Mouse (Mus musculus): ENCODE data around the gene Gstt3. TPM values are rescaled to one million over a fixed set of nuclear protein-coding genes. Genes with fewer than 3 reads are reported as not detected.

Gene Gstt3
- 13.3 TPM for polyA plus RNA-seq (2017; shearing (Covaris generic))

GRCm38 (mm10) chr10:75780769-75781578, at the start of gene Gstt3, which contains the start of gene Gm20441:
Gene Gstt3, minus strand, starts transcription at chr10:75781414.
Gene Gm20441, minus strand, starts transcription at chr10:75780954.

GRCm38 (mm10) chr10:75822443-75822842, 41.2 kb upstream of the Gstt3 start, which contains the start of gene Gstt4:
Gene Gstt4, minus strand, starts transcription at chr10:75822543.

GRCm38 (mm10) chr10:75798176-75798696, 17.0 kb upstream of the Gstt3 start, which contains the start of gene Gstt1:
Gene Gstt1, minus strand, starts transcription at chr10:75798584.

DNA sequence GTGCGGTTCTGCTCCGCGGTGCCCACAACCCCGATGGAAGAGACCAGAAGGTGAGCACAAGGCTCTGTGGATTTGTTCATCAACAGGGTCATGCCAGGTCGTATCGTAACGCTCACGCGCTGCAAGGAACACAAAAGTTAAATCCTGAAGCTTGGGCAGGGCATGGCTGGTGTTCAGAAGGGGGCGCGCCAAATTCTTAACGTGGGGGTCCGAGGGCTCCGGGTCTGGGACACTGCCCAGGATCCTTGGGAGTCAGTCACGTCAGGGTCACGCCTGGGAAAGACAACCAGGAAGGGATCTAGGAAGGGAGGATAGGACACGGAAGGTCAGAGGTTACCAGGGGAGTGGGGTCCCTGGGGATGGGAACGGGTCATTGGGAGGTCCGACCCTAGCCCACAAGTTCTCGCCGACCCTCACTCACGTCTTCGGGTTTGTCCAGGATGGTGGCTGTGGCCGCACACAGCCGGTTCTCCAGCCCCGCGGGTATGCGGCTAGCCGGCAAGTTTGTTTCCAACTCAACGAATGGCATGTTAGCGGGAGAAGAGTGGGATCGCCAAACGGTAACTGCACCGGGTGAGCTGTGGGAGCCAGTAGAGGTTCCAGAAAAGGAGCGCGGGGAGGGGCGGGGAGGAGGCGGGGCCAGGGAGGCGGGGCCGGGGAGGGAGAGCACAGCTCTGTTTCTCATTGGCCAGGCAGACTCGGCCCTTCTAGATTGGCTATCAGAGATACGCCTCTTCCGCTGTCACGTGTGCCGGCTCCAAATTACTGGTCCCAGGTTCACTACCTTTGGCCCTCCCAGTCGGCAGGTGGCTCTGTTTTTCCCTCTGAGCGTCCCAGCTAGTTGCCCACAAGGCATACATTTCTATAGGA, 8.2 kb downstream of the Gstt3 start, which contains the start of gene Ddt:
Gene Ddt, minus strand, starts transcription at position 620 of the 870 bp plus-strand sequence.

DNA sequence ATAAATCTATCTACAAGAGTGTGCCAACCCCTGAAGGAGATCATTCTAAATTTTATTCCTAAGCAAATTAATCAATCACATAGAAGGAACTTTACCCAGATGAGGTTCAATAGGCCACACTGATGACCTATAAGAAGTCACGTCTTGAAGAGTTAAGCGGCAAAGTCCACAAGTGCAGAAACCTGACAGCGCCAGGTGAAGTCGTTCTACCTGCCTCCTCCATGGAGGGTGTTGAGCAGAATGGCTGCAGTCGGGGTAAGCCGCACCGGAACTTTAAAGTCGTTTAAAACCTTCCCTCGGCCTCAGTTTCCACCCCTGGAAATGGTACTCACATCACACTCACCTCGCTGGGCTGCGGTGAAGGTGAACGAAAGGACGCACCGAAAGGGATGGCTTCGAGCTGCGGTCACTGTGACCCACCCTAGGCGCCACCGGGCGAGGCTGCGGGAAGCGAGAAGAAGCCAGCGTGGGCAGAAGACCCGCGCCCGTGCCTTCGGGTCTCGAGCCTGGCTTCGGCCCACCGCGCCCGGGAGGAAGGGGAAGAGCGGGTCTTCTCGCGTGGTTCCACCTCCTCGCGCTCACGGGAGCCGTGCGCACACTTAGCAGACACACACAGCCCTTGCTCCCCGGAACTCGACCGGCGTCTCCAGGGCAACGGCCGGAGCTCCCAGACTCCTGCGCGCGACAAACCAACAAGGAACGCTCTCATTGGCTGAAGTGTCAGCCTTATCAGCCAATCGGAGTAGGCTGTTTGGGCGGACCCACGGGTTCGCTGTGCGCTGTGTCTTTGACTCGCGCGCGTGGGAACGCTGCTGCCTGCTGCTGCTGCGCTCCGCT, 17.3 kb downstream of the Gstt3 start, which contains the start of gene Cabin1:
Gene Cabin1, minus strand, starts transcription at position 660 of the 837 bp plus-strand sequence.

Other genes with a start within 250 kb of the Gstt3 start
- gene Lrrc75b, start 221.1 kb downstream of the Gstt3 start, polyA plus RNA-seq (2017; shearing (Covaris generic)), result 0.09 TPM
- 1.9 TPM for gene Ggt1, start 219.8 kb downstream of the Gstt3 start, polyA plus RNA-seq (2017; shearing (Covaris generic))
- gene Ggt5, start 192.1 kb downstream of the Gstt3 start, polyA plus RNA-seq (2017; shearing (Covaris generic)), result 1.3 TPM
- 34.6 TPM for gene Susd2, start 137.4 kb downstream of the Gstt3 start, polyA plus RNA-seq (2017; shearing (Covaris generic))
- gene Cabin1, start 17.1 kb downstream of the Gstt3 start, polyA plus RNA-seq (2017; shearing (Covaris generic)), result 65.0 TPM
- 77.2 TPM for gene Ddt, start 8.0 kb downstream of the Gstt3 start, polyA plus RNA-seq (2017; shearing (Covaris generic))
- gene Gm20441, start 460 bp downstream of the Gstt3 start, polyA plus RNA-seq (2017; shearing (Covaris generic)), result not detected
- 0.66 TPM for gene Gstt1, start 17.2 kb upstream of the Gstt3 start, polyA plus RNA-seq (2017; shearing (Covaris generic))
- gene Gstt4, start 41.1 kb upstream of the Gstt3 start, polyA plus RNA-seq (2017; shearing (Covaris generic)), result not detected
- gene Gstt2, start 56.0 kb upstream of the Gstt3 start, polyA plus RNA-seq (2017; shearing (Covaris generic)), result 70.0 TPM
- 618 TPM for gene Mif, start 78.8 kb upstream of the Gstt3 start, polyA plus RNA-seq (2017; shearing (Covaris generic))
- 2.0 TPM for gene Derl3, start 112.0 kb upstream of the Gstt3 start, polyA plus RNA-seq (2017; shearing (Covaris generic))
- 112 TPM for gene Smarcb1, start 140.2 kb upstream of the Gstt3 start, polyA plus RNA-seq (2017; shearing (Covaris generic))
- gene Chchd10, start 151.7 kb upstream of the Gstt3 start, polyA plus RNA-seq (2017; shearing (Covaris generic)), result 58.8 TPM
- gene Mmp11, start 155.1 kb upstream of the Gstt3 start, polyA plus RNA-seq (2017; shearing (Covaris generic)), result 10.4 TPM
- gene Gm867, start 159.3 kb upstream of the Gstt3 start, polyA plus RNA-seq (2017; shearing (Covaris generic)), result not detected
- gene Vpreb3, start 161.6 kb upstream of the Gstt3 start, polyA plus RNA-seq (2017; shearing (Covaris generic)), result 0.98 TPM
- 1.9 TPM for gene Gm5134, start 173.1 kb upstream of the Gstt3 start, polyA plus RNA-seq (2017; shearing (Covaris generic))